Mouse (Mus musculus): ENCODE results near the gene Cacna1d.

DNA sequence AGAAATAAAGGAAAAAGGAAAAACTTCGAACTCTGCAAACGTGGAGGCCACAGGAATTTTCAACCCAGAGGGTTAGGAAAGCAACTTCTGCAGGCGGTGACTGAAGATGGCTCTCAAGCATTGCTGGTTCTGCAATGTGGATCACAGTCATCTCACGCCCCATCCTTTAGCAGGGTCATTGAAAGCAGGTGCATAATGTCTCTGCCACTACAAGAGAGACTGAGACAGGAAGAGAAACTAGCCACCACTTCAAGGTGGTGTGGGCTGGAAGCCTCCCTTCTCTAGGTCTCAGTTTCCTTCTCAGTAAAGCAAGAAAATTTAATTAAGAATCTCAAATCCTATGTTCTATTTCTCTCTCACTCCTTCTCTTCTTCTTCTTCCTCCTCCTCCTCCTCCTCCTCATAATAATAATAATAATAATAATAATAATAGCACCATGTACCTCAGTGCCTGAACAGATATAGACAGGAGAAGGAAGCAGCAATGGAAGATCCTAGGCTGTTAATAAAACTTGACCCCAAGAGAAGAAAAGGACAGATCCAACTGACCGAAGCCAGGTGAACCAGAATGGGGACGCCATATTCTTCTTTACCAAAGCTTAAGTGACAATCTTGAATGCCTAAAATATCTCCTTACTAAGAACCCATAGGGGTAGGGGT, 305.5 kb downstream of the Cacna1d start:
- TF ChIP-seq GATA1 (IDR thresholded peaks at IDR 0.05; ENCODE audit: borderline replicate concordance, low read length) (no peak), CTCF (IDR thresholded peaks at IDR 0.05; ENCODE audit: low read depth, low read length) (no peak), GATA2 (IDR thresholded peaks at IDR 0.05; ENCODE audit: borderline replicate concordance, low read depth, low read length) (no peak), POLR2AphosphoS5 (IDR thresholded peaks at IDR 0.05; ENCODE audit: insufficient replicate concordance, low read depth, low read length) (no peak), TAL1 (conservative IDR thresholded peaks at IDR 0.05; ENCODE audit: low read depth, low read length) (no peak)

Measured in G1E (cell line).